Mouse (Mus musculus): ENCODE measurements around the gene Cct6b. TPM values are rescaled to one million over a fixed set of nuclear protein-coding genes. Genes with fewer than 3 reads are reported as not detected.
A peak's percentile ranks its signal among the peaks of the same experiment; 100 is the strongest.
"Not testable (repeated sequence)": the region's sequence is repeated elsewhere in the genome, so short reads cannot be mapped to it uniquely, and the experiment has no call there.

Gene Cct6b
- total RNA-seq, 4 experiments from 2014 or later, result 0.87 to 2.0 (median 1.3) TPM

DNA sequence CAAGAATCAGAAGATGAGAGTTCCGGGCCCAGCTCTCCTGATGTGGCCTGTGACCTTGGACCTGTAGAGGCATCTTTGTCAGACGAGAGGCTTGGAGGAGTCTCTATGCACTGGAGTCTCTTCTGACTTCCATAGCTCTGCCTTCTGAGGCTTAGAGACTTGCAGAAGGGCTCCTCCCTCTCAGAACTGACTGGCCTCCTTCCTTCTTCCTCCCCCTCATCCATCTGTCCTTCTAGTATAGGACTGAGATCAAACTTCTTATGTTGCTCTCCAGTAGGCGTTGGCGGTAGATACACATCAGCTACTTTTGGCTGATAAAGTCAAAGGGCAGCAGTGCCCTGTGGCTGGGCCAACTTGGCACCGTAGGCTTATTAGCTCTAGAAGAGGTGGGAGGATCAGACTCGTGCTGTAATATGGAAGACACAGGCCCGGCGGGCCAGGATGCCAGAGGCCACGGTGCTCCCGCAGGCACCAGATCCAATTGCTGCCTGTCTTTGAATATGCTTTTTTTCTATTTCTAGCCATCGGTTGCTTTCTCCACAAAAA lies 64.2 kb downstream of the Cct6b start:
- DNase-seq, result no peak

DNA sequence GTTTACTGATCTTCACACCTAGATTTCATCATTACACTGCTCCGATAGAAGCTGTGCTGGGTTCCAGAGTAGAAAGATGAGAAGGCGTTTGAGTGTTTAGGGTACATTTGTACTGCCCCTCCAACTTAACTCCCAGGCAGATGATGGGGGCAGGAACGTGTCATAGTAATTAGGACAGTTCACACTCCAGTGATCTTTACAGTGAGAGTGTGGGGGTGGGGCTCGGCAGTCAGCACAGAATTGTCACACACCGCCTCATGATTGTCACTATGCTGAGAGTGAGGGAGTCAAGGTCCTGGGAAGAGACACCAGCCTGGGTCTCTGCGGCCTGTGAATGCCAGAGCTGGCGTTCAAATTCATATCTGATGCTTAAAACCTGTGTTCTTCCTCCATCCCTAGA lies 68.2 kb downstream of the Cct6b start:
- no peak for DNase-seq

GRCm38 (mm10) chr11:82694947-82695346 lies 69.2 kb downstream of the Cct6b start:
- DNase-seq, result not testable (repeated sequence)

DNA sequence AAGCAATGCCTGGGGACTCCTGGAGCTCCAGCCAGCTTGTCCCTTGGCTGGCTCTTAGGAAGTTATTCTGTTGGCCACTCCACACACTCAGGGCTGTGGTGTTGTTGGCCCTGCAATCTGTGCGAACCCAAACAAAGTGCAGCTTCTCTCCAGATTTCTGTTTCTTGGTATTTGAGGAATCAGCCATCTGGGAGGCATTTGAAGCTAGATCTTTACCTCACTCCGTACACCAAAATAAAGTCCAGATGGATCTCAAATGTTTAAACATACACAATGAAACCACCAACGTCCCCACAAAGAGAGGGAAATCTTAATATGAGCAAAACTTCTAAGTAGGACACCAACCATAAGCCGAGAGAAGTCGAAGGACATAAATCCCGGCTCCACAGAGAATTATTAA lies 71.5 kb downstream of the Cct6b start:
- no peak for DNase-seq

DNA sequence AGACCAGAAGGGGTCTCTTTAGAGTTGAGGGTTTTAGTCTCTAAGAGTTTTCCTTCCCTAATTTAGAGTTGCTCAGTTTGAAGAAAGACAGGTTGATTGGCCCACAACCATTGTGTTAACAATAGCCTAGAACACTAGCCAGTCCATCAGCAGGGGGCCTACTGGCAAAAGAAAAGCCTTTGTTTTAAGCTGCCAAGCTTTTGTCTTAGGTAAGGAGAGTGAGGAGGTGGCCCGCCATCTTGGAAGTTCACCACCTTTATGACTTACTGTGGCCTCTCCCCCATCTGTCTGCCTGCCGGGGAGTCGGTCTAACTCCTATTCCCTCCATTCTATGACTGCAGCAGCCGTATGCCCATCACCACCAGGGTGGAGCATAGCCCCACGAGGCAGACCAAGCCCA lies 73.6 kb downstream of the Cct6b start:
- no peak for DNase-seq

- DNase-seq, result no peak
These were observed 76.5 kb downstream of the Cct6b start for GRCm38 (mm10) chr11:82687668-82688067.

GRCm38 (mm10) chr11:82684676-82685075 lies 79.4 kb downstream of the Cct6b start:
- peak; percentile 24 for DNase-seq

GRCm38 (mm10) chr11:82683765-82684505 lies 80.2 kb downstream of the Cct6b start:
- DNase-seq, result no peak

DNA sequence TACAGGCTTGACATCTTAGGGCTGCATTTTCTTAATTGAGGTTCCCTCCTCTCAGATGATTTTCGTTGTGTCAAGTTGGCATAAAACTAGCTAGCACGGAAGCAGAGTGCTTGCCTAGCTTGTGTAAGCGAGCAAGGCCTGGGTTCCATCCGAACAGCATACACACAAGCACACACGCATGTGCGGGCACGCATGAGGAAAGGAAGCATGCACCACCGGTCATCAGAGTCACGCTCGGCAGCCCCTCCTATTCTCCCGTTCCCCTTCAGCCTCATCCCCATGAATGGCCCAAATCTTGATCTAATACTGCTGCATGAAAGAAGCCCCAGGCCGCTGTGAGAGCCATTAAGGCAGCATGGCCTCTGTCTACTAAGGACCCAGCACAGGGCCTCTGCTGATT lies 85.6 kb downstream of the Cct6b start:
- DNase-seq, result no peak

Other genes starting within 250 kb of the Cct6b start
- 10 to 100 TPM; 15.0 to 21.3 (median 16.7) TPM for gene Zfp830, start within 50 bp of the Cct6b start, total RNA-seq (2022)
- gene Lig3, start 16.8 kb upstream of the Cct6b start, total RNA-seq (2022), result 10 to 100 TPM; 22.5 to 34.6 (median 23.4) TPM
- gene Rffl, start 106.9 kb upstream of the Cct6b start, total RNA-seq (2022), result 10 to 100 TPM in 2 of 4 experiments, 1 to 10 TPM in 2; 9.0 to 12.4 (median 10.5) TPM
- gene Rad51d, start 126.3 kb upstream of the Cct6b start, total RNA-seq (2022), result 10 to 100 TPM; 13.4 to 20.9 (median 18.1) TPM
- gene Fndc8, start 127.8 kb upstream of the Cct6b start, total RNA-seq (2022), result under 1 TPM in 3 of 4 experiments, not detected in 1; 0.14 to 0.43 (median 0.35) TPM
- gene Nle1, start 144.1 kb upstream of the Cct6b start, total RNA-seq (2022), result 10 to 100 TPM; 21.8 to 32.6 (median 26.9) TPM
- 1 to 10 TPM; 6.1 to 9.6 (median 7.4) TPM for gene Unc45b, start 146.2 kb upstream of the Cct6b start, total RNA-seq (2022)
- 10 to 100 TPM; 23.4 to 47.5 (median 37.3) TPM for gene Slfn5, start 187.0 kb upstream of the Cct6b start, total RNA-seq (2022)
- gene Slfn9, start 227.5 kb upstream of the Cct6b start, total RNA-seq (2022), result 10 to 100 TPM in 2 of 4 experiments, 1 to 10 TPM in 2; 7.4 to 11.7 (median 9.1) TPM

Measured in adrenal gland, adult 8-10 months (tissue).